Mouse (Mus musculus): ENCODE measurements around the gene Mybpc2. TPM values are rescaled to one million over a fixed set of nuclear protein-coding genes. Genes with fewer than 3 reads are reported as not detected.
A peak's percentile ranks its signal among the peaks of the same experiment; 100 is the strongest.

Mybpc2 gene
- total and polyA plus RNA-seq, 2 experiments from 2014 or later = 0.25 to 0.47 TPM

DNA sequence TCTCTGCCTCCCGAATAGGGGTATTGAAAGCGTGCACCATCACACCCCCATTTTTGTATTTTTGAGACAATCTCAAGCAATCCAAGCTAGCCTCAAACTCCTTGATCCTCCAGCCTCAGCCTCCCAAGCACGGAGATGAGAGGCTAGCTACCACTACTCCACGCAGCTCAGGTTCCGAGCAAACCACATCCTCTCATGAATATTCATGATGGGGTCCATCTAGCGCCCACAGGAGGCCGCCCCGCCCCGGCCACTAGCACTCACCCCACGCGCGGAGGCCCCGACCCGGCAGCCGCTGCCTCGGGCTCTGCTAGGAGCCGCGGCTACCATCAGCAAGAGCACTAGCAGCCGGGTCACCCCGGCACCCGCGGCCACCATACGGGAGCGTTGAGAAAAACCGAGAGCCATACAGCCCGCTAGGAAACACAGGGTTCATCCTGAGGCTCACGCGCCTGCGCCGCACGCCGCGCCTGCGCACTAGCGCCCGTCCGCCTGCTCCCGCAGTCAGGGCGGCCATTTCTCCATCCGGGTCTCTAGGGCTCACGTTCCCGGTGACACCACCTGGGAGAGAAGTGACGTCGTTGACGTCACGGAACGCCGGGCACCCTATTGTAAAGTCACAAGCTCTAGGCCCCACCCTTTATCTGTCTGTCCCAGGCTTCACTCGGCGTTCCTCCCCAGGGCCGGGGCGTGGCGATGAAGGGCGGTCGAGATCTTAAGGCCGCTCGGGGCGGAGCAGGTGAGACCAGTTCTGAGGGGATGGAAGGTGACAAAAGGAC lies 28.3 kb downstream of the Mybpc2 start, which contains the start of the genes Emc10 and Fam71e1:
Gene Emc10 (minus strand): TSS at position 538 of the 779 bp plus-strand sequence.
Gene Fam71e1 (plus strand): TSS at position 590 of the 779 bp plus-strand sequence.
- Histone ChIP-seq H3K9ac (replicated peaks; ENCODE audit: low read length) (peak within 1 kb of the TSS; percentile 89), H3K4me1 (ENCODE audit: insufficient read depth, low read length) (peaks cover 12% of the 10 kb centered on the region), H3K4me2 (ENCODE audit: low read depth, low read length) (peak within 1 kb of the TSS; percentile 96), H3K27ac (peak within 1 kb of the TSS; percentile 98), H3K36me3 (ENCODE audit: insufficient read depth, low read length) (peaks cover 19% of the 10 kb centered on the region), H3K4me3 (ENCODE audit: low read length) (peak within 1 kb of the TSS; percentile 85), H3K9me3 (ENCODE audit: low read length) (no peaks in the 10 kb centered on the region), H3K27me3 (ENCODE audit: insufficient read depth, low read length) (no peaks in the 10 kb centered on the region)
- DNase-seq (ENCODE audit: low spot score) (peak; percentile 99), ATAC-seq (peak; percentile 95)
- TF ChIP-seq CTCF (IDR thresholded peaks at IDR 0.05; ENCODE audit: low read depth) = no peak
- WGBS = under 1% methylated on average over 53 of the region's 58 CpGs

GRCm38 (mm10) chr7:44495086-44495485 lies 29.4 kb downstream of the Mybpc2 start:
- Histone ChIP-seq H3K9ac (replicated peaks; ENCODE audit: low read length) (peak overlapping the region; percentile 89), H3K36me3 (ENCODE audit: insufficient read depth, low read length) (peaks cover 29% of the 10 kb centered on the region), H3K4me2 (ENCODE audit: low read depth, low read length) (peak overlapping the region; percentile 96), H3K4me1 (ENCODE audit: insufficient read depth, low read length) (peaks cover 12% of the 10 kb centered on the region), H3K4me3 (ENCODE audit: low read length) (peak overlapping the region; percentile 85), H3K27me3 (ENCODE audit: insufficient read depth, low read length) (no peaks in the 10 kb centered on the region), H3K27ac (peak overlapping the region; percentile 98; the same call in 1 of the 2 replicates), H3K9me3 (ENCODE audit: low read length) (no peaks in the 10 kb centered on the region)
- ATAC-seq (no peak), DNase-seq (ENCODE audit: low spot score) (no peak)
- TF ChIP-seq CTCF (IDR thresholded peaks at IDR 0.05; ENCODE audit: low read depth) = no peak
- 70% methylated on average over 7 of the region's 7 CpGs for WGBS

GRCm38 (mm10) chr7:44494681-44495080 lies 29.8 kb downstream of the Mybpc2 start:
- Histone ChIP-seq H3K9me3 (ENCODE audit: low read length) (no peaks in the 10 kb centered on the region), H3K4me1 (ENCODE audit: insufficient read depth, low read length) (peaks cover 12% of the 10 kb centered on the region), H3K27me3 (ENCODE audit: insufficient read depth, low read length) (no peaks in the 10 kb centered on the region), H3K36me3 (ENCODE audit: insufficient read depth, low read length) (peaks cover 33% of the 10 kb centered on the region), H3K27ac (no peak overlapping the region), H3K9ac (replicated peaks; ENCODE audit: low read length) (no peak overlapping the region; the same call in 1 of the 2 replicates), H3K4me2 (ENCODE audit: low read depth, low read length) (peak overlapping the region; percentile 96), H3K4me3 (ENCODE audit: low read length) (no peak overlapping the region)
- TF ChIP-seq CTCF (IDR thresholded peaks at IDR 0.05; ENCODE audit: low read depth) = no peak
- WGBS = 91% methylated on average over 12 of the region's 12 CpGs
- DNase-seq (ENCODE audit: low spot score) (no peak), ATAC-seq (no peak)

- Histone ChIP-seq H3K27ac (no peak overlapping the region), H3K27me3 (ENCODE audit: insufficient read depth, low read length) (no peaks in the 10 kb centered on the region), H3K9me3 (ENCODE audit: low read length) (no peaks in the 10 kb centered on the region), H3K9ac (replicated peaks; ENCODE audit: low read length) (no peak overlapping the region), H3K4me2 (ENCODE audit: low read depth, low read length) (no peak overlapping the region), H3K4me3 (ENCODE audit: low read length) (no peak overlapping the region), H3K36me3 (ENCODE audit: insufficient read depth, low read length) (peaks cover 43% of the 10 kb centered on the region), H3K4me1 (ENCODE audit: insufficient read depth, low read length) (peaks cover 12% of the 10 kb centered on the region)
- TF ChIP-seq CTCF (IDR thresholded peaks at IDR 0.05; ENCODE audit: low read depth) = no peak
- DNase-seq (ENCODE audit: low spot score) (no peak), ATAC-seq (no peak)
- WGBS = 93% methylated on average over 21 of the region's 21 CpGs
These were observed 32.2 kb downstream of the Mybpc2 start for GRCm38 (mm10) chr7:44492166-44492826.

DNA sequence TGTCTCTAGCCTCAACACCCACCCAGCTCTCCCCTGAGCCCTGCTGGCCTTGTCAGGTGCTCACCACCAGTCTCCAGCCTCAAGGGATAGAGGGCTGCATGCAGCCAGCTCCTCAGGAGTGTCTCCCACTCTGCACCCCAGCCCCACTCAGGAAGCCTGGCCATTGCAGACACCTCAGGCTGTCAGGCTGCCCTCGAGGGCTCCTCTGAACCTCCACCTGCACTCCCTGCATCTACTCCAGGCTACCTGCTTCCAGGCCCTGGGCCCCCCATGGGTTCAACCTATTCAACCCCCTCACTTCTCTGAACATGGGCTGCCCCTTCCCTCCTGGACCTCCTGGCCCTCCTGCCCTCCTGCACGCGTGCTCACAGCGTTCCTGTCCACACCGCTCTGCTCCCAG lies 33.1 kb downstream of the Mybpc2 start:
- Histone ChIP-seq H3K27ac (no peak overlapping the region), H3K36me3 (ENCODE audit: insufficient read depth, low read length) (peaks cover 43% of the 10 kb centered on the region), H3K4me2 (ENCODE audit: low read depth, low read length) (no peak overlapping the region), H3K9ac (replicated peaks; ENCODE audit: low read length) (no peak overlapping the region), H3K9me3 (ENCODE audit: low read length) (no peaks in the 10 kb centered on the region), H3K4me1 (ENCODE audit: insufficient read depth, low read length) (peaks cover 12% of the 10 kb centered on the region), H3K27me3 (ENCODE audit: insufficient read depth, low read length) (no peaks in the 10 kb centered on the region), H3K4me3 (ENCODE audit: low read length) (no peak overlapping the region)
- 93% methylated on average over 5 of the region's 5 CpGs for WGBS
- ATAC-seq (no peak), DNase-seq (ENCODE audit: low spot score) (no peak)
- TF ChIP-seq CTCF (IDR thresholded peaks at IDR 0.05; ENCODE audit: low read depth) = no peak

GRCm38 (mm10) chr7:44490281-44490680 lies 34.2 kb downstream of the Mybpc2 start:
- ATAC-seq (no peak), DNase-seq (ENCODE audit: low spot score) (no peak)
- TF ChIP-seq CTCF (IDR thresholded peaks at IDR 0.05; ENCODE audit: low read depth) = no peak
- no peaks in the 10 kb centered on the region for H3K27me3 ChIP-seq (ENCODE audit: insufficient read depth, low read length)
- H3K27ac ChIP-seq = no peak overlapping the region
- no peak overlapping the region for H3K9ac ChIP-seq (replicated peaks; ENCODE audit: low read length)
- H3K4me3 ChIP-seq (ENCODE audit: low read length) = no peak overlapping the region
- no peaks in the 10 kb centered on the region for H3K9me3 ChIP-seq (ENCODE audit: low read length)
- H3K4me1 ChIP-seq (ENCODE audit: insufficient read depth, low read length) = peaks cover 8% of the 10 kb centered on the region
- no peak overlapping the region for H3K4me2 ChIP-seq (ENCODE audit: low read depth, low read length)
- peaks cover 43% of the 10 kb centered on the region for H3K36me3 ChIP-seq (ENCODE audit: insufficient read depth, low read length)
- WGBS = 73% methylated on average over 4 of the region's 4 CpGs

All from hindbrain, postnatal 0 days (tissue).